Mouse (Mus musculus): ENCODE measurements at regions not wholly inside any gene's neighbourhood (a gene's known extent, or its start where the extent isn't known, plus 50 kb on each side); places are given as distances from the start of the nearest gene placed in this dataset.

DNA sequence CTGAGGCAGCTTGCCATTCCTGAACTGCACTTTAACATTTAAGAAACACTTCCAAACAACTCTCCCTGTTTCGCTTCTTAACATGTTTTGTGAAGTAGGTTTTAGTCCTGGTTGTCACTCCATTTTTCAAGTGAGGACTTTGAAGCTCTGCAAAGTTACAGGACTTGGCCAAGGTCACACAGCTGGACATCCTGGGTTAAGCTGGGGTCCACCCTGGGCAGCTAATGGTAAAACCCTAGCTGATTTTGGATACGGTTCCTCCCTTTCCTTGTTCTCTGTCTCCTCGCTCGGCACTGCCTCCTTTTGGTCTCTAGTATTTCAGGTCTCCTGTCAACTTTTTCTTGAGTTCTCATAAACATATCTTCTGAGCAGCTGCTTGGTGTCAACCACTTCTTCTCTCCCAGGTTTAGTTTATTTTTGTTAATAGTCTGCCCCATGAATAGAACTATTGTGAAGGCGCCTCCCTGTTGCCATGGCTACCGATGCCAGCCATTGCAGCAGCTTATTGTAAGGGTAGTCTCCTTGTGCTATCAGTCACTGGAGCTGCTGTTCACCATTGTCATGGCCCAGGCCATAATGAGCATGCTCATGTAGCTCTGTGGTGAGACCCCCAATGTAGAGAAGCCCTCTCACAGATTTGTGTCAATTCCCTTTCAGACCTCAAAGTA is 292.5 kb downstream of the Tmem38b start:
- DNase-seq (ENCODE audit: low spot score), result peak; percentile 61
- 75% methylated on average over 6 of the region's 6 CpGs for WGBS

DNA sequence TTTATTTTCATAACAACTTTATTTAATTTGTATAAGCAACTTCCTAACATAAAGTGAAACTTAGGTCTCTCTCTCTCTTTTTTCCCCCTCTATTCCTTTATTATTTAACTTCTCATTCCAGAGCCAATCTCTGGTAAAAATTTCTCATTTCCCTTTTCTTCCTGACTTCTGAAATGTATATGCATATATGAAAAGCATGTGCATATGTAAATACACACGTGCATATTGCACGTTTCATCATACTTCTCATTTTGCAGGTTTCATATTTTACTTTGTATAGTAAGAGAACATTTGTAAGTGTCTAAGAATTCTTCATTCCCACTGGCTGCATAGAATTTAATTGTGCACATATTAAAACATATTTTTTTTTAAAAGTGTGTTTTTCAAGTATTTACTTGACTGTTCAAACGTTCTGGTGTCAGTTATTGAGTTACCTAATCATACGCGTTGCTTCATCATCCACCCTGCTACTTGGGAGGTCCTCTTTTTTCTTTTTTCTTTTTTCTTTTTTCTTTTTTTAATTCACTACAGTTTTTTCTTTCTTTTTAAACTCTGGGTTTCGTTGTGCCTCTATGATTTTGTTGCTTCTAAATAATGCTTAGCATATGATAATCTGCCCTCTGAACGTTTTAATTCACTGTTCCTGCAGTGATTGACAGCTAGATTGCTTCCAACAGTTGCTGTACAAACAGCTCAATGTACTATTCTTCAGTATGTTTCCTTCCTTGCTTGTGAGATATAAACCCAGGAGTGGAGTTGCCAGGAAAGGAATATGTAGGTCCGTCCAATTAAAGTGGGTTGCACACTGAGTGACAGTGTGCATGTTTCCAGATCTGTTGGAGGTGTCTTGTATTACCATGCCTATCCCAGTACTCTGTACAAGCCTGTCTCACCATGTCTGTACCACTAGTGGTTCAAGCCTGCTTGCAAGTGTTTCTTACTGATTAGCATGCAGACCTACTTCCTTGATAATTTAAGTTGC is 303.2 kb downstream of the Tmem38b start:
- Histone ChIP-seq H3K27ac (replicated peaks) (no peak overlapping the region), H3K4me1 (peaks cover 13% of the 10 kb centered on the region; the same call in 1 of the 2 replicates), H3K36me3 (no peaks in the 10 kb centered on the region), H3K27me3 (ENCODE audit: low read depth, poor library complexity, severe bottlenecking) (no peaks in the 10 kb centered on the region), H3K9me3 (replicated peaks) (no peaks in the 10 kb centered on the region), H3K4me3 (no peak overlapping the region)
- DNase-seq (ENCODE audit: low spot score), result no peak
- WGBS, result 74% methylated on average over 8 of the region's 8 CpGs

More for the DNA sequence above, 292.5 kb downstream of the Tmem38b start:
- no peak overlapping the region for H3K4me3 ChIP-seq
- no peaks in the 10 kb centered on the region for H3K9me3 ChIP-seq (replicated peaks)
- H3K36me3 ChIP-seq, result no peaks in the 10 kb centered on the region
- H3K4me1 ChIP-seq, result peaks cover 23% of the 10 kb centered on the region
- no peaks in the 10 kb centered on the region for H3K27me3 ChIP-seq (ENCODE audit: low read depth, poor library complexity, severe bottlenecking)
- 0 out of 2 replicates have a peak overlapping the region, but pooled peaks have one; percentile 43 for H3K27ac ChIP-seq (replicated peaks)

DNA sequence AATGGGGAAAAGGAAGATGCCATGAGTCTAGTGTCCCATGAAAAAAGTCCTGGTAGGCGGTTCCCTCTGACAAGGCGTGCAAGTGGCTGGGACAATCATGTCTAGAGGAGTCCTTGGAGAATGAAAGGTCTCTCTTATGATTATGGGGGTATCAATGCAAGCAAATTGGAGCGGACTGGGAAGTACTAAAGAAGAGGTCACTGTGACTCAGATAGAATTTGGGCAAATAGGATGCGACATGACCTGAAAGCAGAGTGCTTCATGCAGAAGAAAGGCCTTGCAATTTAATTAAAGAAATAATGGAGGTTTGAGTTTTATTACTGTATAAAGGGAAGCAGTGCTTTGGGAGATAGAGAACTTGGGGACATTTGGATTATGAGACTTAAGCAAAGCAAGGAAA is 330.3 kb downstream of the Tmem38b start:
- no peaks in the 10 kb centered on the region for H3K9me3 ChIP-seq (replicated peaks)
- no peaks in the 10 kb centered on the region for H3K4me1 ChIP-seq
- no peak for DNase-seq (ENCODE audit: low spot score)
- H3K36me3 ChIP-seq, result no peaks in the 10 kb centered on the region
- no peak overlapping the region for H3K4me3 ChIP-seq
- WGBS, result 93% methylated on average over 4 of the region's 4 CpGs
- H3K27me3 ChIP-seq (ENCODE audit: low read depth, poor library complexity, severe bottlenecking), result no peaks in the 10 kb centered on the region
- H3K27ac ChIP-seq (replicated peaks), result no peak overlapping the region

DNA sequence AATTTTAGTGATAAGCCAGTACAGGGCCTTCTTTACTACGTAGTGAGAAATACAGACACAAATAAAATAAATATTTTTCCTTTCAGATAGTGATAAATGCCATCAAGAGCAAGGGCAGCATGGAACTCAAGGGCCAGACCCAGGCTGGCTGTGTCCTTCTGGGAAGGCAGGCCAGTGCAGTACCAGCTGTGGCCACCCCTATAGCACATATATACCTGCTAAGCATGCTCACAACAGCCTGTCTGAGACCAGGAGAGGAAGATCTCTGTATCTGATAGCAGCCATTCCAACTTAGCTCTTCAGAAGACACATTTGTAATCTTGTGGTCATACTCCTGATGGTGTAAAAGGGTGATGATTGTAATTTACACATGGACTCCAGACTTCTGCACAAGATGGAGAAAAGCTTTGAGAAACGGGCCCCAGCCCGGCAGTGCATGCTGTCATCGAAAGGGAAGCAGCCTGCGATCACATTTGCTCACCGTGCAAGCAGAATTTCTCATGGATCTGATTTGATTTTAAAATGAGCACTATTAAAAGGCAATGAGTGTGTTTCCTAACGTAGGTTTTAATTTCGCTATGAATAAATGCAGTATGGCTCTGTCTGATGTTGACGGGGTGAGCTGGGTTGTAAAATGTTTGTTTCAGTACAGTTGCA is 335.6 kb downstream of the Tmem38b start:
- WGBS, result 92% methylated on average over 9 of the region's 9 CpGs

DNA sequence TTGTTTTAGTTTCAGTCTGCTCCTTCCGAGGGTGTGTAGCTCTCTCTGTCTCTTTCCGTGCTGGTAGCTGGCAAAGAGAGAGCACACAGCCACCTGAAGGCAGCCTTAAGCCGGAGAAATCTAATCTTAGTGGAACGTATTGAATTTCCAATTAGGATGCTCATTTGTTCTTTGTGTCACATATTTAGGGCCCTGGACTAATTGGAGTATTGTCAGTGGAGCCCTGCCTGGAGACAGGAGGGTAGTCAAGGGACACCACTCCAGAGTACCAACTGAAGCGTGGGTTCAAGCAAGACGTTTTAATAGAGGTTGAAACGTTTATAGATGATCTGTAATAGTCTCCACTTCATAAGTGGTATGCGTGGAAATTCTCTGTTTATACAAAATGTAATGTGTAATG is 336.5 kb downstream of the Tmem38b start:
- no peaks in the 10 kb centered on the region for H3K36me3 ChIP-seq
- no peaks in the 10 kb centered on the region for H3K27me3 ChIP-seq (ENCODE audit: low read depth, poor library complexity, severe bottlenecking)
- H3K9me3 ChIP-seq (replicated peaks), result no peaks in the 10 kb centered on the region
- H3K27ac ChIP-seq (replicated peaks), result no peak overlapping the region
- 81% methylated on average over 8 of the region's 8 CpGs for WGBS
- no peak for DNase-seq (ENCODE audit: low spot score)
- no peaks in the 10 kb centered on the region for H3K4me1 ChIP-seq
- no peak overlapping the region for H3K4me3 ChIP-seq

More for the DNA sequence above, 335.6 kb downstream of the Tmem38b start:
- H3K4me3 ChIP-seq, result no peak overlapping the region
- no peaks in the 10 kb centered on the region for H3K4me1 ChIP-seq
- no peaks in the 10 kb centered on the region for H3K27me3 ChIP-seq (ENCODE audit: low read depth, poor library complexity, severe bottlenecking)
- no peak for DNase-seq (ENCODE audit: low spot score)
- H3K36me3 ChIP-seq, result no peaks in the 10 kb centered on the region
- H3K9me3 ChIP-seq (replicated peaks), result no peaks in the 10 kb centered on the region
- no peak overlapping the region for H3K27ac ChIP-seq (replicated peaks)

DNA sequence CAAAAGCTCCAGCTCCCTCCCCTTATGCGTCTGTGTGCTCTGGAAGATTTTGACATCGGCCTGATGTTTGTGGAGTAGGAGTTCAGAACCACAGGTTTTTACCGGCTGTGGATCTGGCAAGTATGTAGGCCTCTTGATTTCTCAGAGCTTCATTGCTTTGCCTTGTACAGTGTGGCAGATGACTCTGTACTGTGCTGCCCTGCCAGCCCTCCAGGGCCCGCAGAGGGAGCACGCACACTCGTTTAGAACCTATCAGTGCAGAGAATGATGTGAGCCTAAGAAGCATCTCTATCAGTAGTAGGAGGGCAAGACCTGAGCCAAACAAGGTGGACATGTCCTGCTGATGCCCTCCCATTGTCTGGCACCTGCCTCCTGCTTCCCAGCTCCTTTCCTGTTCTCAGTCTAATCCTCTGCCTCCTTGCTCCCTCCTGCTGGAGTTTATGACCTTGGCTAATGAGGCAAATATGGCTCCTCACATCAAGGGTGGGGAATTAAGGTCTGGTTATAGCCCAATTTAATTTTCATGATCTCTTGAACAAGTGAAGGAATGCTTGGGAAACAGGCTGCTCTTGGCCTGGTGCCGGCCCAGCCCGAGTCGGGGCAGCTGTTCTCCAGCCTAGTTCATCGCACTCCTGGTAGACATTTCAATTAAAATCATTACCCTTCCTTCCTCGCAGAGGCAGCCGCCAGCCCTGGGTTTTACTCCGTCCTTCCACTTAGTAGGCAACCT is 344.5 kb downstream of the Tmem38b start:
- H3K4me3 ChIP-seq, result no peak overlapping the region
- DNase-seq (ENCODE audit: low spot score), result no peak
- no peaks in the 10 kb centered on the region for H3K9me3 ChIP-seq (replicated peaks)
- H3K4me1 ChIP-seq, result no peaks in the 10 kb centered on the region
- no peaks in the 10 kb centered on the region for H3K27me3 ChIP-seq (ENCODE audit: low read depth, poor library complexity, severe bottlenecking)
- WGBS, result 93% methylated on average over 13 of the region's 13 CpGs
- no peaks in the 10 kb centered on the region for H3K36me3 ChIP-seq
- H3K27ac ChIP-seq (replicated peaks), result no peak overlapping the region

DNA sequence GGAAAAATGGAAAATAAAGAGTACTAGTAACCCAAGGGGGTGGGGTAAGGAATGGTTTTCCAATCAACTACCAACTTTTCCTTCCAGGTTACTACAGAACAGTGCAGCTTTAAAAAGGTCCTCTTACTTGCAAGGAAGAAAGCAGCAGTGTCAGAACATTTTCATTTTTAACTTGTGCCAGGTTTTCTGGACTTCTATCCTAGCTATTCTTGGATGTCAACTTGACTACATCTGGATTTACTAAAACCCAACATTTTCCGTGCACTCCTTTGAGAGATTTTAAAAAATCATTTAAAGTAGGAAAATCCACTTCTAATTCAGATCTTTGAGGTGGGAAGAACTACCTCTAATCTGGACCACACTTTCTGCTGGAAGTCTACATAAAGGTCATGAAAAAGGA is 358.4 kb downstream of the Tmem38b start:
- H3K36me3 ChIP-seq, result no peaks in the 10 kb centered on the region
- no peak overlapping the region for H3K27ac ChIP-seq (replicated peaks)
- H3K4me1 ChIP-seq, result no peaks in the 10 kb centered on the region
- peaks cover 6% of the 10 kb centered on the region; the same call in 1 of the 2 replicates for H3K9me3 ChIP-seq (replicated peaks)
- no peak for DNase-seq (ENCODE audit: low spot score)
- H3K4me3 ChIP-seq, result no peak overlapping the region
- no peaks in the 10 kb centered on the region for H3K27me3 ChIP-seq (ENCODE audit: low read depth, poor library complexity, severe bottlenecking)
- 95% methylated on average over 1 of the region's 1 CpGs for WGBS

DNA sequence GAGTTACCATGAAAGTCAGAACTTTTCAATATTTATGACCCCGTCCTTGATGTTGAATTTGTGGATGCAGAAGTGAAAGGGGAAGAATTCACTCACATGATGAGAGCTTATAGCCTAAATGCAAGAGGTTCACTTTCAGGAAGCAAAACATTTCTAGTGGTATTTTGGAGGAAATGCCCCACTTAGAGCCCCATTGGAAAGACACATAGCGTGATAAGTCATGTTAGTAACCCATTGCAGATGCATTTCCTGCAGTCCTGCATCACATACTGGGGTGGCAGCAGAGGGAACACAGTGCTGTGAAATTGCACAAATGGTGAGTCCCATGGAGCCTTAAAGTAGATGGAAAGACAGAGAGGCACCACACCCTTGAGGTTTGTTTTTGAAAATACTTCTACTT is 369.9 kb downstream of the Tmem38b start:
- DNase-seq (ENCODE audit: low spot score), result no peak
- no peaks in the 10 kb centered on the region for H3K27me3 ChIP-seq (ENCODE audit: low read depth, poor library complexity, severe bottlenecking)
- WGBS, result 89% methylated on average over 2 of the region's 2 CpGs
- H3K4me3 ChIP-seq, result no peak overlapping the region
- H3K9me3 ChIP-seq (replicated peaks), result no peaks in the 10 kb centered on the region
- no peak overlapping the region for H3K27ac ChIP-seq (replicated peaks)
- H3K4me1 ChIP-seq, result no peaks in the 10 kb centered on the region
- no peaks in the 10 kb centered on the region for H3K36me3 ChIP-seq

DNA sequence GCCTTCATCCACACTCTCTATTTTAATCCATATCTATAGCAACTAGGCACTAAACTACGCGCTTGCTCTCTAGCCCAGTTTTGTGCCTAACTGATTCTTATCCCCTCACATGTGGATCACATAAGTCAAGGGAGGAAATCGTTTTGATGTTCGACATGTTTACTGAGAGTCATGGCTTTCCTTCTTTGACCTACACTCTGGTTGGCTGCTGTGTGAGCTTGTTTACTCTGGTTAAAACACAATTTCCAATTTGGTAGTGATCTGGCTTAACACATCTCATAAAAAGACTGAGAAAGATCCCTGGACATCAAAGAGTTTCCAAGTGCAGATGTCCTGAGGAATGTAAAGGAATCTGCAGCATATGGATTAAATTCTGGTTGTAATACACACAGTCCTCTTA is 376.6 kb downstream of the Tmem38b start:
- no peak for DNase-seq (ENCODE audit: low spot score)
- Histone ChIP-seq H3K27ac (replicated peaks) (no peak overlapping the region), H3K9me3 (replicated peaks) (no peaks in the 10 kb centered on the region), H3K4me3 (no peak overlapping the region), H3K4me1 (peaks cover 6% of the 10 kb centered on the region; the same call in 1 of the 2 replicates), H3K36me3 (no peaks in the 10 kb centered on the region), H3K27me3 (ENCODE audit: low read depth, poor library complexity, severe bottlenecking) (no peaks in the 10 kb centered on the region)
- WGBS, result 79% methylated on average over 4 of the region's 4 CpGs

DNA sequence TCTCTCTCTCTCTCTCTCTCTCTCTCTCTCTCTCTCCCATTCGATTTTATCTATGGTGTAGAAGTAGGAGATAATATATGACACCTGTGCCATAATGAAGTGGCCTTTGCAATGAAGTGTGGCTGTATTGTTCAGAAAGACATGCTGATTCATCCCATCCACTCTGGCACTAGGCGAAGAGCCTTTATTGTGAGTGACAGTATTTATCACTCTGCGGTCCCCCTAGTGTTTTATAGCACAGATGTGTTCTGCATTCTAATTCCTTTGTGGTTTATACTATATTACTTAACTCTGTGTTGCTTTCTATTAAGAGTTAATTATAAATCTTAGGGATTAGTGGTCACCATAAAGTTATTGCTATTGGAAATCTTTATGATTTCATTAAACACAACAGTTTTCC is 398.7 kb downstream of the Tmem38b start:
- 87% methylated on average over 3 of the region's 3 CpGs for WGBS
- DNase-seq (ENCODE audit: low spot score), result no peak
- Histone ChIP-seq H3K4me1 (no peaks in the 10 kb centered on the region), H3K27me3 (ENCODE audit: low read depth, poor library complexity, severe bottlenecking) (no peaks in the 10 kb centered on the region), H3K9me3 (replicated peaks) (no peaks in the 10 kb centered on the region), H3K27ac (replicated peaks) (no peak overlapping the region), H3K36me3 (no peaks in the 10 kb centered on the region), H3K4me3 (no peak overlapping the region)

Data from midbrain, embryonic 10.5 days (tissue).